Mouse (Mus musculus): ENCODE results near the gene Adcy4.

GRCm38 (mm10) chr14:55782361-55782960 lies 1.4 kb downstream of the Adcy4 start:
- TF ChIP-seq CTCF (IDR thresholded peaks at IDR 0.05; ENCODE audit: low read depth, low read length) (no peak), GATA1 (IDR thresholded peaks at IDR 0.05; ENCODE audit: borderline replicate concordance, low read length) (no peak), TAL1 (conservative IDR thresholded peaks at IDR 0.05; ENCODE audit: low read depth, low read length) (no peak)
